Comparison of ENCODE assay signal across 10 mouse cellular contexts in genomic region chr4:101069154-101069971, GRCm38 (mm10). TPM values are rescaled to one million over a fixed set of nuclear protein-coding genes. Genes with fewer than 3 reads are reported as not detected.
DNase-seq lines count a peak whose midpoint lies in the region; ATAC-seq and TF ChIP-seq lines count a peak whose summit lies in the region.
"Had no signal": no experiment of that assay in that cellular context is flagged by ENCODE, and none has a peak within 500 bp of the region (broad histone marks: within the 10 kb centered on the region; RNA-seq: fewer than 3 reads in every experiment).

No protein-coding gene starts in this region.

- peak overlapping the region; percentile 70 for H3K4me2 ChIP-seq in liver, embryonic 14.5 days (ENCODE audit: low read depth)
- peak overlapping the region; percentile 92 for H3K4me2 ChIP-seq in neural tube, embryonic 13.5 days

- TF ChIP-seq POLR2A in kidney, adult 2 months (IDR thresholded peaks at IDR 0.05; ENCODE audit: low read depth, low read length), result no peak

- no peaks in the 10 kb centered on the region for H3K36me3 ChIP-seq in embryonic facial prominence, embryonic 10.5 days (replicated peaks)
- H3K36me3 ChIP-seq in heart, embryonic 10.5 days, result no peaks in the 10 kb centered on the region
- no peaks in the 10 kb centered on the region for H3K36me3 ChIP-seq in kidney, adult 2 months (ENCODE audit: control insufficient read depth, insufficient read depth, low read length)
- no peaks in the 10 kb centered on the region for H3K36me3 ChIP-seq in liver, embryonic 14.5 days (replicated peaks; ENCODE audit: control insufficient read depth, insufficient read depth, low read depth)
- H3K36me3 ChIP-seq in neural tube, embryonic 13.5 days, result no peaks in the 10 kb centered on the region

- H3K9me3 ChIP-seq in embryonic facial prominence, embryonic 10.5 days, result no peaks in the 10 kb centered on the region
- H3K9me3 ChIP-seq in heart, embryonic 10.5 days, result no peaks in the 10 kb centered on the region
- H3K9me3 ChIP-seq in liver, embryonic 14.5 days (ENCODE audit: control insufficient read depth, low read length), result no peaks in the 10 kb centered on the region
- no peaks in the 10 kb centered on the region for H3K9me3 ChIP-seq in neural tube, embryonic 13.5 days

- H3K9ac ChIP-seq in liver, embryonic 14.5 days (replicated peaks), result no peak overlapping the region; the same call in 1 of the 2 replicates
- H3K9ac ChIP-seq in neural tube, embryonic 13.5 days, result peak overlapping the region; percentile 82

- peaks cover 10% of the 10 kb centered on the region; the same call in 1 of the 2 replicates for H3K4me1 ChIP-seq in embryonic facial prominence, embryonic 10.5 days
- H3K4me1 ChIP-seq in heart, embryonic 10.5 days, result 0 out of 2 replicates have a peak, but pooled peaks cover 3% of the 10 kb centered on the region
- no peaks in the 10 kb centered on the region for H3K4me1 ChIP-seq in kidney, adult 2 months (ENCODE audit: control insufficient read depth, insufficient read depth, low read length)
- H3K4me1 ChIP-seq in liver, embryonic 14.5 days (replicated peaks; ENCODE audit: control insufficient read depth in 2 of 2, insufficient read depth in 2 of 2, low read length in 1 of 2), result no peaks in the 10 kb centered on the region
- H3K4me1 ChIP-seq in neural tube, embryonic 13.5 days (replicated peaks), result peaks cover 11% of the 10 kb centered on the region

- ATAC-seq in liver, embryonic 14.5 days (ENCODE audit: insufficient read depth), result no peak
- ATAC-seq in neural tube, embryonic 13.5 days (ENCODE audit: low read depth), result peak; percentile 85

- H3K27ac ChIP-seq in embryonic facial prominence, embryonic 10.5 days (replicated peaks), result peak overlapping the region; percentile 90
- H3K27ac ChIP-seq in heart, embryonic 10.5 days, result peak overlapping the region; percentile 89
- H3K27ac ChIP-seq in kidney, adult 2 months (ENCODE audit: insufficient read depth, low read depth, low read length), result no peak overlapping the region
- no peak overlapping the region for H3K27ac ChIP-seq in liver, embryonic 14.5 days
- no peak overlapping the region; the same call in 1 of the 2 replicates for H3K27ac ChIP-seq in neural tube, embryonic 13.5 days (replicated peaks)

- intact Hi-C loops in heart, postnatal 25 days (cut with DNase I), result no loop called here

- H3K4me3 ChIP-seq in embryonic facial prominence, embryonic 10.5 days, result peak overlapping the region; percentile 90
- H3K4me3 ChIP-seq in heart, embryonic 10.5 days, result peak overlapping the region; percentile 87
- H3K4me3 ChIP-seq in kidney, adult 2 months (ENCODE audit: insufficient read depth, low read depth, low read length), result peak overlapping the region; percentile 63
- peak overlapping the region; percentile 31 to 60 for H3K4me3 ChIP-seq in liver, embryonic 14.5 days (ENCODE audit: insufficient read depth in 1 of 2, low read depth in 2 of 2, low read length in 2 of 2)
- peak overlapping the region; percentile 77 for H3K4me3 ChIP-seq in neural tube, embryonic 13.5 days

- 2% methylated on average over 55 of the region's 55 CpGs for WGBS in embryonic facial prominence, embryonic 10.5 days
- whole genome bisulfite sequencing in heart, embryonic 10.5 days, result 1% methylated on average over 55 of the region's 55 CpGs
- WGBS in kidney, adult 2 months, result 3% methylated on average over 55 of the region's 55 CpGs
- 2% methylated on average over 55 of the region's 55 CpGs for WGBS in liver, embryonic 14.5 days (ENCODE audit: insufficient replicate concordance)
- WGBS in neural tube, embryonic 13.5 days, result under 1% methylated on average over 55 of the region's 55 CpGs

- TF ChIP-seq EP300 in liver, embryonic 14.5 days (IDR thresholded peaks at IDR 0.05; ENCODE audit: low read depth), result no peak

- DNase-seq in heart, adult 11 months, result peak; percentile 85
- DNase-seq in heart, postnatal 25 days (ENCODE audit: low spot score), result no peak
- DNase-seq in embryonic facial prominence, embryonic 10.5 days (ENCODE audit: low spot score), result peak; percentile 64
- peak; percentile 79 for DNase-seq in heart, embryonic 10.5 days (ENCODE audit: low spot score)
- DNase-seq in kidney, adult 2 months, result peak; percentile 33
- no peak for DNase-seq in liver, embryonic 14.5 days (ENCODE audit: low read depth in 3 of 3, low spot score in 3 of 3)
- DNase-seq in thymus, postnatal 14 days, result peak; percentile 47

- H3K27me3 ChIP-seq in embryonic facial prominence, embryonic 10.5 days (replicated peaks; ENCODE audit: low read depth, poor library complexity, severe bottlenecking), result peaks cover 12% of the 10 kb centered on the region
- H3K27me3 ChIP-seq in heart, embryonic 10.5 days (ENCODE audit: insufficient read depth, poor library complexity, severe bottlenecking), result peaks cover 9% of the 10 kb centered on the region
- no peaks in the 10 kb centered on the region for H3K27me3 ChIP-seq in kidney, adult 2 months (replicated peaks; ENCODE audit: control insufficient read depth, insufficient read depth, low read length)
- peaks cover 29% of the 10 kb centered on the region for H3K27me3 ChIP-seq in liver, embryonic 14.5 days (ENCODE audit: control insufficient read depth, insufficient read depth, low read length)
- H3K27me3 ChIP-seq in neural tube, embryonic 13.5 days, result no peaks in the 10 kb centered on the region; the same call in 1 of the 2 replicates

- TF ChIP-seq CTCF in kidney, adult 2 months (conservative IDR thresholded peaks at IDR 0.05; ENCODE audit: insufficient read depth, insufficient read length, low read depth, low read length), result no peak
- TF ChIP-seq CTCF in liver, embryonic 14.5 days (IDR thresholded peaks at IDR 0.05; ENCODE audit: low read depth), result no peak

RNA-seq across cellular contexts. Expression of gene Raver2, which starts 0.6 kb away (rescaled TPM):
- total RNA-seq in heart, postnatal 25 days (2021), result 1 to 10 TPM; 2.7 to 2.8 TPM
- polyA plus RNA-seq in embryonic facial prominence, embryonic 10.5 days (2016; fragmentation: Nextera tagmentation; extraction: Ambion mirVana), result 10.5 and 12.0 TPM in 2 replicates
- polyA plus RNA-seq in heart, embryonic 10.5 days (2016; fragmentation: Nextera tagmentation; extraction: Ambion mirVana), result 4.3 and 4.5 TPM in 2 replicates
- 2.2 and 2.3 TPM in 2 replicates for polyA plus RNA-seq in kidney, adult 2 months (2012; rRNA removed)
- polyA plus RNA-seq in liver, embryonic 14.5 days (2012; rRNA removed), result 0.31 and 0.37 TPM in 2 replicates
- 0.25 and 0.48 TPM in 2 replicates for polyA plus RNA-seq in liver, embryonic 14.5 days (2014; fragmentation: Nextera tagmentation; extraction: Ambion mirVana)
- polyA plus RNA-seq in neural tube, embryonic 13.5 days (2015; fragmentation: Nextera tagmentation; extraction: Ambion mirVana), result 7.7 and 8.7 TPM in 2 replicates

RNA-seq across cellular contexts. Expression of gene Gm10577, which starts 48.9 kb away (rescaled TPM):
- total RNA-seq in heart, postnatal 25 days (2021), result not detected
- polyA plus RNA-seq in embryonic facial prominence, embryonic 10.5 days (2016; fragmentation: Nextera tagmentation; extraction: Ambion mirVana), result not detected in 2 replicates
- not detected in 2 replicates for polyA plus RNA-seq in heart, embryonic 10.5 days (2016; fragmentation: Nextera tagmentation; extraction: Ambion mirVana)
- not detected in 2 replicates for polyA plus RNA-seq in kidney, adult 2 months (2012; rRNA removed)
- not detected in 2 replicates for polyA plus RNA-seq in liver, embryonic 14.5 days (2012; rRNA removed)
- polyA plus RNA-seq in liver, embryonic 14.5 days (2014; fragmentation: Nextera tagmentation; extraction: Ambion mirVana), result not detected in 2 replicates
- not detected in 2 replicates for polyA plus RNA-seq in neural tube, embryonic 13.5 days (2015; fragmentation: Nextera tagmentation; extraction: Ambion mirVana)
- total RNA-seq: layer of hippocampus, adult 8-10 months had no signal
- polyA plus RNA-seq: C2C12 had no signal

Comparison
In these comparisons a context has a peak if more than half of its experiments do, and no peak if none do; other contexts are left out.
1. DNase-seq: peak in heart, adult 11 months (single experiment), embryonic facial prominence, embryonic 10.5 days (single experiment), heart, embryonic 10.5 days (single experiment), kidney, adult 2 months (single experiment) and thymus, postnatal 14 days (single experiment); none in heart, postnatal 25 days (single experiment) and liver, embryonic 14.5 days (0 of 3).
2. H3K27ac ChIP-seq: peak in embryonic facial prominence, embryonic 10.5 days (single experiment) and heart, embryonic 10.5 days (single experiment); none in kidney, adult 2 months (single experiment), liver, embryonic 14.5 days (single experiment) and neural tube, embryonic 13.5 days (single experiment).
3. Peak in every context shown above with its lines, with median percentiles within 50 percentile points of each other: H3K4me3 ChIP-seq.